Mouse (Mus musculus) embryo, embryonic 10 days (tissue): Measurements from ENCODE around the gene Hnrnph3.
A peak's percentile ranks its signal among the peaks of the same experiment; 100 is the strongest.
"Not testable (repeated sequence)": the region's sequence is repeated elsewhere in the genome, so short reads cannot be mapped to it uniquely, and the experiment has no call there.

Experiments
- DNase-seq: peaks from one replicate; pipeline ENCODE4 v3.0.0-alpha.2; 2015; ENCODE audit warnings: low spot score

Gene Hnrnph3

DNA sequence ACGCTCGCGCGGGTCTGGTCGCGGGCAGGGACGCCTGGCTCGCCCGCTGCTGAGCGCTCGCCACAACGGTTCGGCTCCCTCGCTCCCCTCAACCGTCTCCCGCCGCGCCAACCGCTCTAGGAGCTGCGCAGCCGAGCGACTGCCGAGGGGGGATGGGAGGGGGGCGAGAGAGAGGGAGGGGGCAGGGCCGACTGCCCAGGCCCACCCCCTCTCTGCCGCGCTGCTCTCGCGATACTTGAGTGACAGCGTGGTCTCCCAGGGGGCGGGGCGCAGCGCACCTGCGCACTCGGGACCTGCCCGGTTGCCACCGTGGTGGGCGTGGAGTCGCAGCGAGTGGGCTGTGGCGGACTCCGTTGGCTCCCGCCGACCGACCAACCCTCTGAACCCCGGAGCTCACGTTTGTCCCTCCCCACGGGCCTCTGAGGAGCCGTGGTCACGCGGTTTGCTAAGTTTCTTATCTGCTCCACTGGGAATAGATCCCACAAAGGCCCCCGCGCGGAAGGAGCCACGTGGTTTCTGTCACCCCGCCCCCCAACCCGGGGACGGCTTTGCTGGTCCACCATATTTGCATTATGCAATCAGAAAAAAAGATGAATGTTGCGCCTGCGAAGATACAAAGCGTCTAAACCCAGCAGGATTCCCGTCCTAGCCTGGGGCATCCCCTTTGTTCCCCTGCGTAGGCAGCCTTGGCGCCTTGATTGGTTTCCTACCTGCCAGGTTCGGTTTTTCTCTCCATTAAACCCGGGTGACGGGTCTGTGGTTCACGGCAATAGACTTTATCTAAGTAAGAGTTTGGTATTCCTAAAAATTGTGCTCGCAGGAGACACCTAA, at the start of gene Hnrnph3, which contains the start of gene Pbld2:
TSS of gene Hnrnph3 (minus strand) at position 469 of the 831 bp plus-strand sequence.
TSS of gene Pbld2 (plus strand) at position 567 of the 831 bp plus-strand sequence.
- peak; percentile 97 for DNase-seq

DNA sequence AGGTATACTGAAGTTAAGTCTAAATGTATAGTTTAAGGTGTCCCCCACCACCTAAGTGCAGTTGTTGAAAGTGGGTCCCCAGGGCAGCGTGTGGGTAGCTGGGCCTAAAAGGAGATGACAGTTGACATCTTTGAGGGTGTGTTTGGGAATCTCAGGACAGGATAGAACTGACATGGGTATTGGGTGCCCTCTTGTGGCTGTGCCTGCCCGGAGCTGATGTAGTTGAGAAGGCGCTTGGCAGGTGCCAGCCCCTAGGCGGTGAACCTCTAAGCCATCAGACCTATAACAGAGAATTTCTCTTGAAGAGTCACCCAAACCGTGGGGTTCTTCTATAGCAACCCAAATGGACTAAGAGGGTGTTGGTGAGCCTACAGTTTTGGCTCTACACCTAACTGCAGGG, 42.0 kb upstream of the Hnrnph3 start:
- peak; percentile 89 for DNase-seq

DNA sequence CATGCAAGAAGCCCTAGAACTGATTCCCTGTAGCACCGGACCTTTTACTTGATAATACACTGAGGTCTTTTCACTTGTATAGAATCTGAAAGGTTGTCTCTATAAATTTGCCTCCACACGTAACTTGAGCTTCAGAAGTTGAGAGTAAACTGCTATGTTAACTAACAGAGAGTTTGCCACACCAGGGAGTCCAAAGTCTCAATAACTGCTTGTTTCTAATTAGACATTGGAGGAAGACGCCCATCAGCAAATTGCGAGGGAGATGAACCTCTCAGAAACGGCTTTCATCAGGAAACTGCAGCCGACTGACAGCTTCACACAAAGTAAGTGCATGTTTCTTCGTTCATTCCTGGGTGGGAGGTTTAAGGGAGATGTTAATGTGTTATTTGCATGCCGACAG, 41.5 kb upstream of the Hnrnph3 start:
- DNase-seq = no peak

- no peak for DNase-seq
Observed at GRCm38 (mm10) chr10:63064516-63064915, 40.5 kb upstream of the Hnrnph3 start.

- no peak for DNase-seq
Observed at GRCm38 (mm10) chr10:63063365-63063764, 39.3 kb upstream of the Hnrnph3 start.

DNA sequence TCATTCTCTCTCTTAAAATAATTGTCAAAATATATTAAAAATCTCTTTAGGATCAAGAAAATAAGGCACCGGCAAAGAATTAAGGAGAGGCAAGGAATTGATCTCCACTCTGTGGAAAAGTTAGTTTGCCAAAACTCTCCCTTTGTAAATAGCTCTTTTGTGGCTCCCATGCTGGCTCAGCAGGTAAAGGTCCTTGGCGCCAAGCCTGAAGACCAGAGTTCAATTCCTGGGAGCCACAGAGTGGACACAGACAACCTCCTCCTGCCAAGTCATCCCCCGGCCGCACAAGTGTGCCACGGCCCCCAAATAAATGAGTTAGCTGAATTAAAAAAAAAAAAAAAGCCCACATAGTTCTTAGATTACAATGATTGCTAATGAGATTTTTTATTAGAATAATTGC, 38.7 kb upstream of the Hnrnph3 start:
- no peak for DNase-seq

GRCm38 (mm10) chr10:63061266-63061665, 37.2 kb upstream of the Hnrnph3 start:
- no peak for DNase-seq

GRCm38 (mm10) chr10:63060406-63060805, 36.4 kb upstream of the Hnrnph3 start:
- no peak for DNase-seq

- no peak for DNase-seq
Observed at GRCm38 (mm10) chr10:63059862-63060261, 35.8 kb upstream of the Hnrnph3 start, which contains the start of gene Pbld1. Gene Pbld1, plus strand, starts transcription at chr10:63060162.

DNA sequence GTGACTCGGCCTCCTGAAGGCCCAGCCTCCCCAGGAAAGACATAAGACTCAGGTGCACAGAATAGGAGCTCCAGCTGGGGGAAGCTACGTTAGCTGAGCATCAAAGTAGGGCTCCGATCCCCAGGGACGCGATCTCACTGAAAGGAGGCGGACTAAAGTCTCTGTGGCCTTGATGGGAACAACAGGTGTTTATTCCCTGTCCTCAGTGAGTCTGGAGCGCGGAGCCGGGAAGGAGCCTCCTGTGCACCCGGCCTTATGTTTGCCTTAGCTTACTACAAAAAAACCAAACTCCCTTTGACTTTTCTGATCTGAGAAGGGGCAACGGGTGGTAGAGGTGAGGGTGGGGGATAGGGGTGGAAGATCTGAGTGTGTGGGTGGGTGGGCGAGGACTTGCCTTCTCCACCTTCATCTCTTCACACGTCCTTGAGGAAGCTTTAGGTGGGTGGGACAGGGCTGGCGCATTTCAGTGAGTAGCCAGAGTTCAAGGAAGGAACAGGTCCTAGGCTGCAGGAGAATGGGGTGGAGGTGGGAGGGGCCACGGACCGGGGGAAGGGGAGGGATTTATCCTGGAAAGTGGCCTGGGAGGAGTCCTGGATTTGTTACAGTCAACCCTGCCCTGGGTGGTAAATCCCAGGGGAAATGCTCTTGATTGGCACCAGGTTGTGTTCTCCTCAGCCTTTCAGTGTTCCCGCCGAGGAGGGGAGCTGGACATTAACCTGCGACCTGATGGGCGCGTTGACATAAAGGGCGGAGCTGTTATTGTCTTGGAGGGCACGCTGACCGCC, 33.1 kb upstream of the Hnrnph3 start:
- no peak for DNase-seq

DNA sequence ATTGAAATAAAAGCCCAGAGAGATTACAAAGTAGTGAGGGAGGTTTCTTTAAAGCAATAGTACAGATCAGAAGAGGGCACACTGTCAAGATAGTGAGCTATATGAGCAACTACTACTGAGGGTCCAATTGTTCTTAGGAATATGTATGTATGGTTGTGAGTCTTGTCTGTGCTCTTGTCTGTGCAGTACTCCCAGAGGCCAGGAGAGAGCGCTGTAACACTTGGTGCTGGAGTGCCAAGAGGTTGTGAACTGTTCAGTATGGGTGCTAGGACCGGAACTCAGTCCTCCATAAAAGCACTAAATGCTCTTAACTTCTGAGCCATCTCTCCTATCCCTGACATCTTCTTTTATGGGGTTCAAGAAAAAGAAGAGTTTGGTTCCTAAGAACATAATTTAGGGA, 30.6 kb upstream of the Hnrnph3 start:
- DNase-seq = no peak

DNA sequence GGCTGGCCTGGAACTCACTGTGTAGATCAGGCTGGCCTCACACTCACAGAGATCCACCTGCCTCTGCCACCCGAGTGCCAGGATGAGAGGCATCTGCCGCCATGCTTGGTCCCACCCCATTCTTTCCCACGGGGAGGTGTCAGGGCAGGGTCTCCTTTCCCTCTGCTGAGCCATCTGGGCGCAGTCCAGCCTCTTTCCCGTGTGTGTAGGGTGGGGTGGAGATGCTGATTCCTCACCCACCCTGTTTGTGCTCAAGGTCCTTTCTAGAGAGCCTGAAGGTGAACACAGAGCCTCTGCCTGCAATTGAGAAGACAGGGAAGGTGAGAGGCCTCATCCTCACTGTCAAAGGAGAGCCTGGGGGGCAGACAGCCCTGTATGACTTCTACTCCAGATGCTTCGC, 30.1 kb upstream of the Hnrnph3 start:
- not testable (repeated sequence) for DNase-seq

DNA sequence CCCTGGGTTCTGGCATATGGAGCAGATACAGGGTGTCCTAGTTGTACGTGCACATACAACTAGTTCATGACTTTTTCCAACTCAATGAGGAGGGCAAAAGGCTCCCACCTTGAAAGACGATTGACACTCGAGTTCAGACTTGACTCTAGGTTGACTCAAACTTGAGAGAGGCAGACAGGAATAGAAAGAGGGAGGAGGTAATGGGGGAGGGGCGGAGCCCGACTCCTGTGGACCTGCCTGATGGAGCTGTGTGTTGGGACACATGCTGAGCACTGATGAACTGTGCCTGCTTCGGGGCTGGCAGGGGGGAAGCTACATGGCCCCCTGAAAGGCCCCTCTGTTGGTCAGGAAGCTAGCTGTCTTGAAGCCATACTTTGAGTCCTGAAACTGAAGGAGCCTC, 29.0 kb upstream of the Hnrnph3 start:
- no peak for DNase-seq

- DNase-seq = no peak
Observed at GRCm38 (mm10) chr10:63052011-63052410, 28.0 kb upstream of the Hnrnph3 start.

- no peak for DNase-seq
Observed at GRCm38 (mm10) chr10:63051267-63051666, 27.2 kb upstream of the Hnrnph3 start.

- no peak for DNase-seq
Observed at GRCm38 (mm10) chr10:63049106-63049505, 25.1 kb upstream of the Hnrnph3 start.

- DNase-seq = no peak
Observed at GRCm38 (mm10) chr10:63047751-63048150, 23.7 kb upstream of the Hnrnph3 start.

- DNase-seq = no peak
Observed at GRCm38 (mm10) chr10:63043154-63043553, 19.1 kb upstream of the Hnrnph3 start.

DNA sequence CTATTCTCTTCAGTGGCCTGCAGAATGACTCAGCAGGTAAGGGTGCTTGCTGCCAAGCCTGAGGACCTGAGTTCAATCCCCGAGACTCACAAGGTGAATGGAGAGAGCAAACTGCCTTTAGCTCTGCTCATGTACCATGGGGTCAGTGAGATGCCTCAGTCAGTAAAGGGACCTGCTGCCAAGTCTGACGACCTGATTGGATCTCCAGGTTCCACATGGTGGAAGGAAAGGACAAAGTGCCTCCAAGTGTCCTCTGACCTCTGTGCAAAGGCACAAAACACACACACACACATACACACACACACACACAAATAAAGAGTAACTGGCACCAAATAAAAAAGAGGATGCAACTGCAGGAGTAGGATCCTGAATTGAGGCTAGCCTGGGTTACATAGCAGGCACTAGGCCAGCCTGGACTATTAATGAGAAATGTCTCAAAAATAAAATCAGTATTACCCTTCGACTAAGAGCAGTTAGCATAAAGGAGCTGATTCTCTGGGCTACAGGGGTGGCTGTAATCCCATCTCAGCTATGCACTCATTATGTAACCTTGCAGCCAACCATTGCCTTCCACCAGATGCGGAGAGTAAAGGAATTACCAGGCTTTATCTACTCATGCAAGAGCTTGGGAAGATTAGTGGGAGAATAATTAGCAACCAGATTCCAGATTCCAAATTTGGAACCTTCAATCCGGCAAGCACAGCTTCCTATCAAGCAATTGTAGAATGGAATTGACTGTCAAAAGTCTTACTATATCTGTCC, 16.0 kb upstream of the Hnrnph3 start:
- no peak for DNase-seq

- DNase-seq = no peak
Observed at GRCm38 (mm10) chr10:63038571-63039320, 14.7 kb upstream of the Hnrnph3 start.

DNA sequence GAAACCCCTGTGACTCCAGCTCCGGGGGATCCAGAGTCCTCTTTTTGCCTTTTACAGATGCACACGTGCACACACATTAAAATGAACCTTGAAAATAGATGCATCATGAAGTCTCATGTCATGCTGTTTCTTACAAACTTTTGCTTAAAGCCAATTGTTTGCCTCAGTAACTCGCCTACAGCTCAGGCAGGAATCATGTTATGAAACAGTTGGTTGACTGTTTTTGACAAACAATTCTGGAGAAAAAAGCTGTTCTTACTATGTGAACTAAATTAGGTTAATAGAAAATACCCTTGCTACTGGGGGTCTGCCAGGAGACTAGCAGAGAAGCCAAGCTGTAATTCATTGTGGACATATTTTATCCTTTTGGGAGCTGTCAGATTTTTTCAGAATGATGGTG, 8.9 kb upstream of the Hnrnph3 start:
- DNase-seq = no peak

DNA sequence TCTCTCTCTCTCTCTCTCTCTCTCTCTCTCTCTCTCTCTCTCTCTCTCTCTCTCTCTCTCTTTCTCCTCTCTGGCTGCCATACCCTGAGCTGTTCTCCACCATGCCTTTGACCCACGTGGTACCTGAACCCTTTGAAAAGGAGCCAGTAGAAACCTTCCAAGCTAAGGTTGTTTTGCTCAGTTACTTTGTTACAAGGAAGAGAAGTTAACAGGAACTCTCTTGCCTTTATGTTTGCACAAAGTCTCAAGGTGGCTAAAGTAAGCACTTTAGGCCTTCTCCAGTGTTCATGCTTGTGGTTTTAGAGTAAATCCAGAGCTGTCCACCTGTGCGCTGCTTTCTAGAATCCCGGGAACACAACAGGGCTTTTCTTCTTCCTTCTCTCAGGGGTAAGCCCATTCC, 8.2 kb upstream of the Hnrnph3 start:
- no peak for DNase-seq
